Mouse (Mus musculus): ENCODE results near the gene Ubap2l. TPM values are rescaled to one million over a fixed set of nuclear protein-coding genes. Genes with fewer than 3 reads are reported as not detected.

The Ubap2l gene
- 91.9 and 95.2 TPM in 2 replicates for polyA plus RNA-seq (2012; rRNA removed)

DNA sequence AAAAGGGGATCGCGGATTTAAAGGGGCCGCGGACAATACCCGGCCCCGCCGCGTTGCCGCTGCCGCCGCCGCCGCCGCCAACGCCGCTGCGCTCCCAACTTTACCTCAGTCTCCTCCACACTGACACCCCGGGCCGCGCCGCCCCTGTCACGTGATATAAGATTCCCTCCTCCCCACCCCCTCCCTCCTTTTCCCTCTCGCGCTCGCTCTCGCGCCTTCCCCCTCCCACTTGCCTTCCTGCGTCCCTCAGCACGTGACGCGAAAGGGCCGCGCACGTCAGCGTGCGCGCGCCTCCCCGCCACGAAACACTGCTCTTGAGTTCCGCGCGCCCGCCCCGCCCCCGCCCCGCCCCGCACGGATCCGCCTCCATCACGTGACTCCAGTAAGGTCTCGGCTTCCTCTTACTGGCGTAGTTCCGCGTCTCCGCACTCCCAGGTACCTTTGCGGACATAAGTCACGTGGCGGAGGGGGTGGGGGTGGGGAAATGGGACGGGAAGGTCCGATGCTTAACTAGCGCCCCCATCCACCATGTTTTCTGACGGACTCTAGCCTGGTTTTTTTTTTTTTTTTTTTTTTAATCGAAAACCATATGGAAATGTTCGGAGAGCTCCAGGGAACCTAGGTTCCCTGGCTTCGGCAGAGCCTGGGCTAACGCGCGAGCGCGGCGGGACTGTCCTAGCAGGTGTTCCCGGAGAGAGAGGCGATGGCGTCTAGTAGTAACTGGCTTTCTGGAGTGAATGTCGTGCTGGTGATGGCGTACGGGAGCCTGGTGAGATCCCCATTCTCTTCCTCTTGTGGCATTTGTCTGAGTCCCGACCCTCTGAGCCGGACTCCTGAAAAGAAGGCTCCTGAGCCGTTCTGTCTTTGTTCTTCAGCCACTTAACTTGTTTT, at the start of gene Ubap2l:
Gene Ubap2l, minus strand, starts transcription at position 278 of the 891 bp plus-strand sequence.
- WGBS: under 1% methylated on average over 65 of the region's 81 CpGs
- H3K4me1 ChIP-seq (ENCODE audit: control insufficient read depth, insufficient read depth, low read length): peaks cover 17% of the 10 kb centered on the region
- peak within 1 kb of the TSS; percentile 98 for H3K4me3 ChIP-seq (replicated peaks; ENCODE audit: extremely low read depth, low read depth, low read length)
- TF ChIP-seq POLR2A (IDR thresholded peaks at IDR 0.05; ENCODE audit: borderline replicate concordance, extremely low read depth, low read depth, low read length): peak; percentile 78; the same call in 1 of the 2 replicates
- TF ChIP-seq CTCF (IDR thresholded peaks at IDR 0.05; ENCODE audit: insufficient read depth, low read length): no peak
- peak; percentile 88 for DNase-seq

DNA sequence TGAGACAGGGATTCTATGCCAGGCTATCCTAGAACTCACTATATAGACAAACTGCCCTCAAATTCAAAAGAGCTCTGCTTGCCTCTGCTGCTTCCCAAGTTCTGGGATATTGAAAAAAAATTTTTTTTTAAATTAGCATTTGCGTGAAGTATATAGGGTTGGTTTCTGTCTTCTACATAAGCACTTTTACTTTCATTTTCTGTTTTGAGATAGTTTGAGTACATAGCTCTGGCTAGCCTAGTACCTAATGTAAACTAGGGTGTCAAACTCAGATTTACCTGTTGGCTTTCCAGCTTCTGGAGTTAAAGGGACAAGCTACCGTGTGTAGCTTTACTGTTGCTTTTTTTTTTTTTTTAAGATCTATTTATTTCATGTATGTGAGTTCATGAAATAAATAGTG, 49.2 kb upstream of the Ubap2l start:
- no peak for DNase-seq
- Histone ChIP-seq H3K4me1 (ENCODE audit: control insufficient read depth, insufficient read depth, low read length) (no peaks in the 10 kb centered on the region), H3K4me3 (replicated peaks; ENCODE audit: extremely low read depth, low read depth, low read length) (no peak overlapping the region)
- 69% methylated on average over 2 of the region's 2 CpGs for WGBS
- TF ChIP-seq POLR2A (IDR thresholded peaks at IDR 0.05; ENCODE audit: borderline replicate concordance, extremely low read depth, low read depth, low read length): no peak
- TF ChIP-seq CTCF (IDR thresholded peaks at IDR 0.05; ENCODE audit: insufficient read depth, low read length): no peak

GRCm38 (mm10) chr3:90101010-90101409, 48.6 kb upstream of the Ubap2l start:
- 77% methylated on average over 3 of the region's 3 CpGs for WGBS
- Histone ChIP-seq H3K4me3 (replicated peaks; ENCODE audit: extremely low read depth, low read depth, low read length) (no peak overlapping the region), H3K4me1 (ENCODE audit: control insufficient read depth, insufficient read depth, low read length) (no peaks in the 10 kb centered on the region)
- no peak for DNase-seq
- TF ChIP-seq POLR2A (IDR thresholded peaks at IDR 0.05; ENCODE audit: borderline replicate concordance, extremely low read depth, low read depth, low read length) (no peak), CTCF (IDR thresholded peaks at IDR 0.05; ENCODE audit: insufficient read depth, low read length) (no peak)

DNA sequence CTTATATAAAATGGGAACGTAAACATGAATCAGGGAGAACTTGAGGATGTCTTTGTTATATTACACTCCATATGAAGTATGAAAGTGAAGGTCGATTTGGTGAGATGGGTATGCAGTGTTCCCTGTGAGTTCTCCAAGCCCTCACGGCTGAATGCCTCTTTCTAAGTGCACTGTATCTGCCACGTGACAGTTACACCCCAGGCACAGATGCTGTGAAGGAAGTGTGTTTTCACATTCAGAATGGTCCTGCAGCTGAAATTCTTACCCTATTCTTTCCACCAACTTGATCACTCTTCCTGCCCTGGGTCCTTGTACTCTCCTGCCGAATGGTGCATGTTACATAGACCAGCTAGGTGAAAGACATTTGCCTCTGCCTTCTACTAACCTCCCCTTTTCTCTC, 45.5 kb upstream of the Ubap2l start:
- no peak overlapping the region for H3K4me3 ChIP-seq (replicated peaks; ENCODE audit: extremely low read depth, low read depth, low read length)
- DNase-seq: no peak
- TF ChIP-seq CTCF (IDR thresholded peaks at IDR 0.05; ENCODE audit: insufficient read depth, low read length) (no peak), POLR2A (IDR thresholded peaks at IDR 0.05; ENCODE audit: borderline replicate concordance, extremely low read depth, low read depth, low read length) (no peak)
- 69% methylated on average over 5 of the region's 5 CpGs for WGBS
- H3K4me1 ChIP-seq (ENCODE audit: control insufficient read depth, insufficient read depth, low read length): peaks cover 2% of the 10 kb centered on the region

GRCm38 (mm10) chr3:90094453-90094852, 42.0 kb upstream of the Ubap2l start:
- no peak for TF ChIP-seq CTCF (IDR thresholded peaks at IDR 0.05; ENCODE audit: insufficient read depth, low read length)
- no peak for TF ChIP-seq POLR2A (IDR thresholded peaks at IDR 0.05; ENCODE audit: borderline replicate concordance, extremely low read depth, low read depth, low read length)
- WGBS: 82% methylated on average over 3 of the region's 3 CpGs
- H3K4me1 ChIP-seq (ENCODE audit: control insufficient read depth, insufficient read depth, low read length): peaks cover 5% of the 10 kb centered on the region
- DNase-seq: no peak
- H3K4me3 ChIP-seq (replicated peaks; ENCODE audit: extremely low read depth, low read depth, low read length): no peak overlapping the region

- H3K4me1 ChIP-seq (ENCODE audit: control insufficient read depth, insufficient read depth, low read length): peaks cover 12% of the 10 kb centered on the region
- H3K4me3 ChIP-seq (replicated peaks; ENCODE audit: extremely low read depth, low read depth, low read length): no peak overlapping the region
- DNase-seq: no peak
- TF ChIP-seq POLR2A (IDR thresholded peaks at IDR 0.05; ENCODE audit: borderline replicate concordance, extremely low read depth, low read depth, low read length) (no peak), CTCF (IDR thresholded peaks at IDR 0.05; ENCODE audit: insufficient read depth, low read length) (no peak)
- WGBS: 54% methylated on average over 6 of the region's 6 CpGs
These were observed 38.5 kb upstream of the Ubap2l start for GRCm38 (mm10) chr3:90090892-90091291.

DNA sequence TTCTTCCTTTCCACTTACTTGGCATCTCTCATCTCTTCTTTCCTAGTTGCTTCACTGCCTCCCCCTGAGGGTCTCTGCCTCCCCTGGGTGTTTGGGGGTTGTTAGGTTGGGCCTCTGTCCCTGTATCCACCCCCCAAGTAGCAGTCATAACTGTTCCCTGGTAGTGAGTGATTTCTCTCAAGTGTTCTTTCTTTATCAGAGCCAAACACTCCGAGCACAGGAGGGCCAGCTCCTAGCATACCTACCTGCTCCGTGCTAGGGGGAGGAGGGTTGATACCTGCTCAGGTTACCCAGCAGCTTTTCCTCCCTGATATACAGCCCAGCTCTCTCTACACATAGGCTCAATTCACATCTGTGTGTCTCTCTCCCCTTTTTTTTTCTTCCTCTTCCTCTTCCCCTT, 36.2 kb upstream of the Ubap2l start:
- peaks cover 31% of the 10 kb centered on the region for H3K4me1 ChIP-seq (ENCODE audit: control insufficient read depth, insufficient read depth, low read length)
- no peak overlapping the region for H3K4me3 ChIP-seq (replicated peaks; ENCODE audit: extremely low read depth, low read depth, low read length)
- peak; percentile 42 for DNase-seq
- 71% methylated on average over 2 of the region's 2 CpGs for WGBS
- TF ChIP-seq POLR2A (IDR thresholded peaks at IDR 0.05; ENCODE audit: borderline replicate concordance, extremely low read depth, low read depth, low read length) (no peak), CTCF (IDR thresholded peaks at IDR 0.05; ENCODE audit: insufficient read depth, low read length) (no peak)

DNA sequence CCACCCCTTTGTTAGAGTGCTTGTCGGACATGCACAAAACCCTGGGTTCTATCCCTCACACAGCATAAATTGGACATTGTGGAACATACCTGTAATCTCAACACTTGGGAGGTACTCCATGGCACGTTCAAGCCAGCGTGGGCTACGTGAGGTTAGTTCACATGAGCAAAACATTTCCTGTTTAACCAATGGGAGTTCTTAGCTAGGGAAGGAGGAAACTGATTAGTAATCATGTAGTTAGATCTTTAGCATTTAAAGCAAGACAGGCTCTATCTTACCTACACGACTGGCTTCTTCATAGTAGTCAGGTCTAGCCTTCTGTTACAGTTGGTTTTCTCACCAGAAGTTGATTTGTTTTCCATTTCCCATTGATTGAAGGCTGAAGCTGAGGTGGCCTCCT, 33.6 kb upstream of the Ubap2l start:
- Histone ChIP-seq H3K4me3 (replicated peaks; ENCODE audit: extremely low read depth, low read depth, low read length) (no peak overlapping the region), H3K4me1 (ENCODE audit: control insufficient read depth, insufficient read depth, low read length) (peaks cover 46% of the 10 kb centered on the region)
- 29% methylated on average over 5 of the region's 5 CpGs for WGBS
- no peak for TF ChIP-seq CTCF (IDR thresholded peaks at IDR 0.05; ENCODE audit: insufficient read depth, low read length)
- TF ChIP-seq POLR2A (IDR thresholded peaks at IDR 0.05; ENCODE audit: borderline replicate concordance, extremely low read depth, low read depth, low read length): no peak
- no peak for DNase-seq

- peak; percentile 40 for DNase-seq
- 19% methylated on average over 6 of the region's 6 CpGs for WGBS
These were observed 32.9 kb upstream of the Ubap2l start for GRCm38 (mm10) chr3:90085281-90085680.

GRCm38 (mm10) chr3:90084790-90085189, 32.4 kb upstream of the Ubap2l start:
- TF ChIP-seq CTCF (IDR thresholded peaks at IDR 0.05; ENCODE audit: insufficient read depth, low read length): no peak
- TF ChIP-seq POLR2A (IDR thresholded peaks at IDR 0.05; ENCODE audit: borderline replicate concordance, extremely low read depth, low read depth, low read length): no peak
- no peak for DNase-seq
- WGBS: 19% methylated on average over 4 of the region's 4 CpGs
- H3K4me3 ChIP-seq (replicated peaks; ENCODE audit: extremely low read depth, low read depth, low read length): no peak overlapping the region
- peaks cover 44% of the 10 kb centered on the region for H3K4me1 ChIP-seq (ENCODE audit: control insufficient read depth, insufficient read depth, low read length)

More at GRCm38 (mm10) chr3:90085281-90085680, 32.9 kb upstream of the Ubap2l start:
- TF ChIP-seq CTCF (IDR thresholded peaks at IDR 0.05; ENCODE audit: insufficient read depth, low read length) (no peak), POLR2A (IDR thresholded peaks at IDR 0.05; ENCODE audit: borderline replicate concordance, extremely low read depth, low read depth, low read length) (no peak)
- peaks cover 44% of the 10 kb centered on the region for H3K4me1 ChIP-seq (ENCODE audit: control insufficient read depth, insufficient read depth, low read length)
- H3K4me3 ChIP-seq (replicated peaks; ENCODE audit: extremely low read depth, low read depth, low read length): no peak overlapping the region

Data from lung, adult 2 months (tissue).